Mouse (Mus musculus): ENCODE measurements around the gene 6330409D20Rik.

DNA sequence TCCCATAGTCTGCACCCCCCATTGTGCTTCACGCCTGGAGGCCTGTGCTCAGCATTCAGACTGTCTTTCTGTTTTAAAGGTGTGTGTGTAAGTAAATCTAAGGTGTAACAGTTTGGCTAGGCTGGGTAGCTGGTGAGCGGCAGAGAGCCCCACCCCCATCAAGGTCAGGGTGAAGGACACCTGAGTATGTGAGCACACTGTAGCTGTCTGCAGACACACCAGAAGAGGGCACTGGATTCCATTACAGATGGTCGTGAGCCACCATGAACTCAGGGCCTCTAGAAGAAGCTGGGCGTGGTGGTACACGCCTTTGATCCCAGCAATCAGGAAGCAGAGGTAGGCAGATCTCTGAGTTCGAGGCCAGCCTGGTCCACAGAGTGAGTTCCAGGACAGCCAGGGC lies 40.9 kb upstream of the 6330409D20Rik start:
- TF ChIP-seq POLR2A (IDR thresholded peaks at IDR 0.05; ENCODE audit: borderline replicate concordance, insufficient read depth, low read length), result no peak
- TF ChIP-seq CTCF (IDR thresholded peaks at IDR 0.05; ENCODE audit: borderline replicate concordance, insufficient read depth, low read depth, low read length), result no peak

Data from cerebellum, adult 2 months (tissue).